Mouse (Mus musculus) CH12.LX (cell line): ENCODE measurements at regions not wholly inside any gene's neighbourhood (a gene's known extent, or its start where the extent isn't known, plus 50 kb on each side); places are given as distances from the start of the nearest gene placed in this dataset.

Source experiments
- CTCF ChIP-seq, 2 experiments: IDR thresholded peaks in 1 of 2; conservative IDR thresholded peaks in 1 of 2; 2 replicates each; pipeline ENCODE4 v1.5.1; 2011 to 2012; ENCODE audit warnings: low read depth in 2 of 2, low read length in 2 of 2, improper control_type of control experiment in 1 of 2, inconsistent platforms in 1 of 2, mild to moderate bottlenecking in 1 of 2, moderate library complexity in 1 of 2
- ELF1 ChIP-seq: IDR thresholded peaks from 2 replicates; pipeline ENCODE4 v1.6.1; 2014; ENCODE audit warnings: low read depth, mild to moderate bottlenecking, inconsistent platforms, low read length, improper control_type of control experiment
- EP300 ChIP-seq: IDR thresholded peaks from 2 replicates; pipeline ENCODE4 v1.6.1; 2011; ENCODE audit warnings: low read length, improper control_type of control experiment
- ETS1 ChIP-seq: conservative IDR thresholded peaks from 2 replicates; pipeline ENCODE4 v1.6.1; 2012; ENCODE audit warnings: low read depth, mild to moderate bottlenecking, inconsistent platforms, low read length, improper control_type of control experiment, moderate library complexity
- GABPA ChIP-seq: IDR thresholded peaks from 2 replicates; pipeline ENCODE4 v1.6.1; 2012; ENCODE audit warnings: low read depth, low read length, improper control_type of control experiment, inconsistent platforms; ENCODE audit not compliant: insufficient replicate concordance
- MAFK ChIP-seq: IDR thresholded peaks from 2 replicates; pipeline ENCODE4 v1.6.1; 2011; ENCODE audit warnings: low read length, improper control_type of control experiment; ENCODE audit not compliant: insufficient replicate concordance
- MAX ChIP-seq: IDR thresholded peaks from 2 replicates; pipeline ENCODE4 v1.6.1; 2011; ENCODE audit warnings: low read length, improper control_type of control experiment
- MEF2A ChIP-seq: IDR thresholded peaks from 2 replicates; pipeline ENCODE4 v1.6.1; 2014; ENCODE audit warnings: low read depth, mild to moderate bottlenecking, inconsistent platforms, low read length, improper control_type of control experiment, borderline replicate concordance
- POLR2A ChIP-seq: IDR thresholded peaks from 2 replicates; pipeline ENCODE4 v1.6.1; 2011; ENCODE audit warnings: low read depth, mild to moderate bottlenecking, improper control_type of control experiment, low read length
- POLR2AphosphoS2 ChIP-seq: IDR thresholded peaks from 2 replicates; pipeline ENCODE4 v1.6.1; 2011; ENCODE audit warnings: low read depth, low read length, improper control_type of control experiment
- RCOR1 ChIP-seq: conservative IDR thresholded peaks from 2 replicates; pipeline ENCODE4 v1.6.1; 2012; ENCODE audit warnings: low read depth, mild to moderate bottlenecking, inconsistent platforms, low read length, improper control_type of control experiment
- TCF12 ChIP-seq: IDR thresholded peaks from 2 replicates; pipeline ENCODE4 v1.6.1; 2014; ENCODE audit warnings: low read depth, mild to moderate bottlenecking, inconsistent platforms, low read length, improper control_type of control experiment
- ZC3H11A ChIP-seq: IDR thresholded peaks from 2 replicates; pipeline ENCODE4 v1.6.1; 2012; ENCODE audit warnings: low read depth, mild to moderate bottlenecking, inconsistent platforms, low read length, improper control_type of control experiment

DNA sequence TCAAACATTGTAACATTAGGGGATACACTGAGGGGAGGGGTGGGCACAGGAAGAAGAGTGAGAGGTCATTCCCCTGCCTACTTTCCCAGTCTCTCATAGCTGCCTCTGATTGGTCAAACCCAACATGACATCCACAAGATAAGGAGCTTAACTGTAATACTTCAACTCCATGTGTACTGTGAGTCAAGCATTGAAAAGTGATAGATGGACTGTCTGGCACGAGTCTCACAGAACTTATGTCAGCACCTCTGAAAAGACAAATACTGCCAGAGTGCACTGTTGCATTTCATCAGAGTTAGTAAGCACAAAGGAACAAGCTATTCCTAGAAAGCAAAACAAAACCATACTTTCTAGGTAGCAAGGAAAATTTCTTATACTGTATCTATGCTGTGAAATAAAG is 152.5 kb upstream of the Galnt5 start:
- TF ChIP-seq CTCF (conservative IDR thresholded peaks at IDR 0.05 in 1 of 2, IDR thresholded peaks at IDR 0.05 in 1 of 2; ENCODE audit: low read depth in 2 of 2, low read length in 2 of 2) (no peak), GABPA (no peak), ELF1 (no peak), POLR2AphosphoS2 (no peak), MEF2A (no peak), EP300 (no peak), MAX (no peak), POLR2A (no peak), ZC3H11A (no peak), MAFK (no peak), RCOR1 (no peak), TCF12 (no peak), ETS1 (no peak)
